Mouse (Mus musculus) hindbrain, embryonic 13.5 days (tissue): ENCODE results near the gene Hps3. TPM values are rescaled to one million over a fixed set of nuclear protein-coding genes. Genes with fewer than 3 reads are reported as not detected.
"Not testable (repeated sequence)": the region's sequence is repeated elsewhere in the genome, so short reads cannot be mapped to it uniquely, and the experiment has no call there.

ENCODE experiments used
- ATAC-seq: fragments of 200-750 bp; cut with Nextera tagmentation; 2 replicates; pipeline ENCODE4 v1.8.0; 2017; ENCODE audit warnings: moderate TSS enrichment; ENCODE audit not compliant: low FRiP score
- H3K27ac ChIP-seq: fragments of 300-500 bp; sonication (generic); 2 replicates; pipeline ENCODE4 v1.5.1; 2015; ENCODE audit warnings: inconsistent platforms, mild to moderate bottlenecking, moderate library complexity
- H3K27me3 ChIP-seq: fragments of 300-500 bp; sonication (generic); 2 replicates; pipeline ENCODE4 v1.6.1; 2015; ENCODE audit warnings: mild to moderate bottlenecking, inconsistent platforms
- H3K36me3 ChIP-seq: fragments of 300-500 bp; sonication (generic); 2 replicates; pipeline ENCODE4 v1.6.1; 2015; ENCODE audit warnings: mild to moderate bottlenecking, inconsistent platforms
- H3K4me1 ChIP-seq: fragments of 300-500 bp; sonication (generic); replicated peaks from 2 replicates; pipeline ENCODE4 v1.6.1; 2015; ENCODE audit warnings: inconsistent platforms
- H3K4me2 ChIP-seq: fragments of 300-500 bp; sonication (generic); 2 replicates; pipeline ENCODE4 v1.6.1; 2015; ENCODE audit warnings: inconsistent platforms, mild to moderate bottlenecking, moderate library complexity
- H3K4me3 ChIP-seq: fragments of 300-500 bp; sonication (generic); 2 replicates; pipeline ENCODE4 v1.5.1; 2015; ENCODE audit warnings: mild to moderate bottlenecking, inconsistent platforms
- H3K9ac ChIP-seq: fragments of 300-500 bp; sonication (generic); 2 replicates; pipeline ENCODE4 v1.6.1; 2015; ENCODE audit warnings: mild to moderate bottlenecking, inconsistent platforms
- H3K9me3 ChIP-seq: fragments of 300-500 bp; sonication (generic); 2 replicates; pipeline ENCODE4 v1.6.1; 2016; ENCODE audit warnings: inconsistent platforms
- WGBS: fragments of 180-500 bp; shearing (Covaris S2); methylation state at CpG from one replicate; pipeline ENCODE4 v1.1.7; 2015; 5-methylcytosine and 5-hydroxymethylcytosine counted together
- polyA plus RNA-seq: library from polyadenylated mRNA; unstranded; fragments of >200 nt; fragmentation: Nextera tagmentation; extraction: Ambion mirVana; gene quantifications from 2 replicates; pipeline ENCODE4 v1.2.1, GENCODE M21; 2015

Gene Hps3
- polyA plus RNA-seq, 1 experiment from 2014 or later: 13.8 TPM

DNA sequence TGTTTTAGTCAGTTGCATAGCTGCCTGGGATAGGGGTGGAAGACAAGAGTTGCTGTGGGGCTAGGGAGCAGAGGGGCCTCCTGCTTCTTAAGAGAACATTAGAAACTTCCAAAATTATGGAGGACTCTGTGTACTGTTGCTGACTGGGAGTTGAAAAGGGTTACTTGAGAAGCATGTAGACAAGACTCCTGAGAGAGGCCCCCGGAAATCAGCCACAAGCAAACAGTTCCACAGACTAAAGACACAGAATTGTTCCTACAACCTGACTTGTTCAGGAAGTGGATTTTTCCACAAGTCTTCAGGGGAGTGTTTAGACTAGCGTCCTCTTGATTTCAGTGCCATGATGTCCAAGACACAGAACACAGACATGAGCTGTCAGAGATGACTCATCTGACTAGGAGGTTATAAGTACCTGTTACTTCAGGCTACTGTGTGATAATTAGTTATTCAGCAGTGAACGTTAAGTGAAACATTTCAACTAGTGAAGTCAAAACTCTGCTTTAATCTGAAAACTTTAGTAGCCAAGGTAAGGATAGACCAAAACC, 74.5 kb downstream of the Hps3 start:
- no peak overlapping the region for H3K9ac ChIP-seq
- H3K27ac ChIP-seq: no peak overlapping the region
- no peak overlapping the region for H3K4me3 ChIP-seq
- H3K27me3 ChIP-seq: no peaks in the 10 kb centered on the region
- H3K36me3 ChIP-seq: no peaks in the 10 kb centered on the region
- no peak for ATAC-seq
- H3K4me2 ChIP-seq: no peak overlapping the region
- H3K9me3 ChIP-seq: no peaks in the 10 kb centered on the region
- 72% methylated on average over 3 of the region's 3 CpGs for WGBS
- H3K4me1 ChIP-seq: 0 out of 2 replicates have a peak, but pooled peaks cover 10% of the 10 kb centered on the region

DNA sequence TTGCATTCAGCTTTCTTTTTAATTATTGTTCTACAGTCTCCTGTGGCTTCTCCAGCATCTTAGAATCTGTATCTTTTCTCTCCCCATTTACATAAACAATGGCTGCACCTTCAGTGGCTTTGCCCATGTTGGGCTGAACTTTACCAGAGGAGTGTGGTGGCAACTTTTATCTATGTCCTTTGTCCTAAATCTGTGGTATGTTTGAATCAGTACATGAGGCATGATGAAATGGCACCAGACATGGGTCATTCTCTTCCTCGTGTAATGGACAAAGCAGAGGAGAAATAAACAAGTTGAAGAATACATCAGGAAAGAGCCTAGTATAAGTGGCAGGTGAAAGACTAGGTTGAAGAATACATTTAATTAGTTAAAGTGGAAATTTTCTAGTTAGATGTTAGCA, 76.1 kb downstream of the Hps3 start:
- Histone ChIP-seq H3K9me3 (no peaks in the 10 kb centered on the region), H3K27me3 (no peaks in the 10 kb centered on the region), H3K4me1 (peaks cover 11% of the 10 kb centered on the region; the same call in 1 of the 2 replicates), H3K36me3 (no peaks in the 10 kb centered on the region), H3K27ac (no peak overlapping the region), H3K9ac (no peak overlapping the region), H3K4me2 (no peak overlapping the region), H3K4me3 (no peak overlapping the region)
- 56% methylated on average over 1 of the region's 1 CpGs for WGBS
- no peak for ATAC-seq

- no peaks in the 10 kb centered on the region for H3K27me3 ChIP-seq
- H3K9me3 ChIP-seq: no peaks in the 10 kb centered on the region
- no peaks in the 10 kb centered on the region for H3K36me3 ChIP-seq
- no peak for ATAC-seq
- no peak overlapping the region for H3K4me2 ChIP-seq
- H3K4me3 ChIP-seq: no peak overlapping the region
- H3K4me1 ChIP-seq: peaks cover 18% of the 10 kb centered on the region; the same call in 1 of the 2 replicates
- no peak overlapping the region for H3K27ac ChIP-seq
- H3K9ac ChIP-seq: no peak overlapping the region
Observed at GRCm38 (mm10) chr3:19958031-19958430, 77.1 kb downstream of the Hps3 start.

- Histone ChIP-seq H3K9me3 (no peaks in the 10 kb centered on the region), H3K27ac (no peak within 1 kb of the TSS), H3K4me3 (no peak within 1 kb of the TSS), H3K36me3 (no peaks in the 10 kb centered on the region), H3K27me3 (no peaks in the 10 kb centered on the region), H3K4me2 (peak within 1 kb of the TSS; percentile 18), H3K4me1 (peaks cover 19% of the 10 kb centered on the region; the same call in 1 of the 2 replicates), H3K9ac (no peak within 1 kb of the TSS)
- ATAC-seq: peak; percentile 34; the same call in 1 of the 2 replicates
- WGBS: 20% methylated on average over 5 of the region's 5 CpGs
Observed at GRCm38 (mm10) chr3:19956885-19957284, 78.2 kb downstream of the Hps3 start, which contains the start of gene Cp. Gene Cp, plus strand, starts transcription at chr3:19957054.

DNA sequence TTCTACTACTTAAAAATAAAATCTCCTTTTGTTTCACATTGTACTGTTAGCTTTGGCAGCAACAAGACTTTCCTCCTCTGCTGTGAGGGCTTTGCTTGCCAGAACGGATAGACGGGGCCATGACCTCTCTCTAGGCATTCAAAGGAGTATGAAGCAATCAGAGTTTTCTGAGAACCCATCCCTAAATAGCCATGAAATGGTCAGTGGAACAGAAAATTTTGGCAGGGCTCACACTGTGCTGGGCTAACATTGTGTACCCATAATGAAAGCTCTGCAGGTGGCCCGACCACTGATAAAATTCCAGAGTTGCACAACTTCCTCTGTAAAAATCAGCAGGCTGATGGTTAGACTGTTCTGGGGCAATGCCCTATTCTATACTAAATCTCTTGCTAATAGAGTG, 81.2 kb downstream of the Hps3 start:
- H3K4me1 ChIP-seq: peaks cover 9% of the 10 kb centered on the region; the same call in 1 of the 2 replicates
- no peak overlapping the region for H3K9ac ChIP-seq
- H3K4me2 ChIP-seq: no peak overlapping the region
- 2% methylated on average over 3 of the region's 3 CpGs for WGBS
- H3K4me3 ChIP-seq: no peak overlapping the region
- H3K27ac ChIP-seq: no peak overlapping the region
- H3K36me3 ChIP-seq: no peaks in the 10 kb centered on the region
- peak; percentile 75 for ATAC-seq
- H3K27me3 ChIP-seq: no peaks in the 10 kb centered on the region
- no peaks in the 10 kb centered on the region for H3K9me3 ChIP-seq

- H3K4me2 ChIP-seq: no peak overlapping the region
- no peak overlapping the region for H3K4me3 ChIP-seq
- no peak for ATAC-seq
- no peak overlapping the region for H3K9ac ChIP-seq
- no peaks in the 10 kb centered on the region for H3K27me3 ChIP-seq
- H3K4me1 ChIP-seq: peaks cover 9% of the 10 kb centered on the region; the same call in 1 of the 2 replicates
- H3K27ac ChIP-seq: no peak overlapping the region
- H3K36me3 ChIP-seq: no peaks in the 10 kb centered on the region
- no peaks in the 10 kb centered on the region for H3K9me3 ChIP-seq
- 16% methylated on average over 1 of the region's 1 CpGs for WGBS
Observed at GRCm38 (mm10) chr3:19953425-19953824, 81.7 kb downstream of the Hps3 start.

DNA sequence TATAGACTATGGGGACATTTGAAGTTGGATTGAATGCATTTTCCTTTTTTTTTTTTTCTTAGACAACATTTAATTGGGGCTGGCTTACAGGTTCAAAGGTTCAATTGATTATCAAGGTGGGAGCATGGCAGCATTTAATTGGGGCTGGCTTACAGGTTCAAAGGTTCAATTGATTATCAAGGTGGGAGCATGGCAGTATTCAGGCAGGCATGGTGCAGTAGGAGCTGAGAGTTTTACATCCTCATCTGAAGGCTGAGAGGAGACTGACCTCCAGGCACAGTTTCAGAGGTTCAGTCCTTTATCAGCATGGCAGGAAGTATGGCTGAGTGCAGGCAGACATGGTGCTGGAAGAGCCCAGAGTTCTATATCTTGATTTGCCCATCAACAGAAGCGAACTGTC, 85.7 kb downstream of the Hps3 start:
- not testable (repeated sequence) for H3K4me1 ChIP-seq, H3K27ac ChIP-seq, H3K36me3 ChIP-seq, H3K4me3 ChIP-seq, ATAC-seq, H3K9ac ChIP-seq, H3K27me3 ChIP-seq, H3K4me2 ChIP-seq, H3K9me3 ChIP-seq
- WGBS: 92% methylated on average over 1 of the region's 1 CpGs

- H3K36me3 ChIP-seq: no peaks in the 10 kb centered on the region
- no peak for ATAC-seq
- 0 out of 2 replicates have a peak, but pooled peaks cover 5% of the 10 kb centered on the region for H3K4me1 ChIP-seq
Observed at GRCm38 (mm10) chr3:19948552-19948951, 86.6 kb downstream of the Hps3 start.

More at GRCm38 (mm10) chr3:19948552-19948951, 86.6 kb downstream of the Hps3 start:
- H3K4me3 ChIP-seq: no peak overlapping the region
- no peaks in the 10 kb centered on the region for H3K27me3 ChIP-seq
- no peak overlapping the region for H3K27ac ChIP-seq
- no peaks in the 10 kb centered on the region for H3K9me3 ChIP-seq
- H3K4me2 ChIP-seq: no peak overlapping the region
- no peak overlapping the region for H3K9ac ChIP-seq

Other genes starting within 250 kb of the Hps3 start
- 11.9 and 12.1 TPM in 2 replicates for gene Cp, start 78.3 kb downstream of the Hps3 start, polyA plus RNA-seq
- 20.1 and 21.6 TPM in 2 replicates for gene Hltf, start 22.5 kb upstream of the Hps3 start, polyA plus RNA-seq
- gene Gyg, start 120.0 kb upstream of the Hps3 start, polyA plus RNA-seq: 34.8 and 37.4 TPM in 2 replicates
- gene Cpa3, start 206.9 kb upstream of the Hps3 start, polyA plus RNA-seq: 0.18 and 0.45 TPM in 2 replicates
- gene Cpb1, start 240.4 kb upstream of the Hps3 start, polyA plus RNA-seq: 0.12 and 0.18 TPM in 2 replicates